Mouse (Mus musculus) heart, adult 2 months (tissue): ENCODE measurements around the gene Tbc1d23.

Experiments used
- CTCF ChIP-seq: fragments of 200-600 bp; IDR thresholded peaks from 2 replicates; pipeline ENCODE4 v1.8.1; 2022; ENCODE audit warnings: antibody characterized with exemption, mild to moderate bottlenecking, moderate library complexity
- EP300 ChIP-seq: fragments of 200-500 bp; IDR thresholded peaks from 2 replicates; pipeline ENCODE4 v1.6.1; 2011; ENCODE audit warnings: low read depth, low read length, control low read depth; ENCODE audit not compliant: insufficient read depth
- POLR2A ChIP-seq: fragments of 200-500 bp; IDR thresholded peaks from 2 replicates; pipeline ENCODE4 v1.6.1; 2011; ENCODE audit warnings: mild to moderate bottlenecking, low read depth, low read length, control low read depth; ENCODE audit not compliant: insufficient read depth

- TF ChIP-seq CTCF (no peak), POLR2A (no peak), EP300 (no peak)
Observed at GRCm38 (mm10) chr16:57268058-57268841, 36.9 kb upstream of the Tbc1d23 start.
